In genomic region chr19:7400635-7401034, GRCm38 (mm10) we compare ENCODE assay signal across 13 mouse cellular contexts. TPM values are rescaled to one million over a fixed set of nuclear protein-coding genes. Genes with fewer than 3 reads are reported as not detected.
DNase-seq lines count a peak whose midpoint lies in the region; ATAC-seq lines count a peak whose summit lies in the region.
"Had no signal": no experiment of that assay in that cellular context is flagged by ENCODE, and none has a peak within 500 bp of the region (broad histone marks: within the 10 kb centered on the region; RNA-seq: fewer than 3 reads in every experiment).

No protein-coding gene starts in this region.

- H3K27ac ChIP-seq in heart, embryonic 11.5 days (ENCODE audit: low read depth, low read length), result no peak overlapping the region
- H3K27ac ChIP-seq in embryonic facial prominence, embryonic 11.5 days (replicated peaks; ENCODE audit: low read depth, low read length), result no peak overlapping the region
- no peak overlapping the region for H3K27ac ChIP-seq in heart, embryonic 14.5 days (replicated peaks in 1 of 2; ENCODE audit: control insufficient read depth in 1 of 2, insufficient read depth in 1 of 2, low read depth in 2 of 2, low read length in 2 of 2)
- no peak overlapping the region for H3K27ac ChIP-seq in midbrain, embryonic 16.5 days (ENCODE audit: low read length)
- H3K27ac ChIP-seq: hindbrain, embryonic 15.5 days; left cerebral cortex, adult 2 months had no signal

- H3K27me3 ChIP-seq in heart, embryonic 11.5 days (ENCODE audit: control insufficient read depth, insufficient read depth, low read length), result peaks cover 5% of the 10 kb centered on the region
- no peaks in the 10 kb centered on the region for H3K27me3 ChIP-seq in embryonic facial prominence, embryonic 11.5 days (ENCODE audit: control insufficient read depth, insufficient read depth, low read length)
- no peaks in the 10 kb centered on the region for H3K27me3 ChIP-seq in heart, embryonic 14.5 days (ENCODE audit: control insufficient read depth, insufficient read depth, low read length)
- H3K27me3 ChIP-seq in midbrain, embryonic 16.5 days (ENCODE audit: control insufficient read depth, insufficient read depth, low read depth, low read length), result no peaks in the 10 kb centered on the region
- H3K27me3 ChIP-seq: hindbrain, embryonic 15.5 days had no signal

- intact Hi-C loops in left cerebral cortex, postnatal 36 days (cut with DNase I), result no loop called here

- no peak overlapping the region for H3K9ac ChIP-seq in heart, embryonic 11.5 days (ENCODE audit: low read depth, low read length)
- H3K9ac ChIP-seq in embryonic facial prominence, embryonic 11.5 days (replicated peaks; ENCODE audit: low read length), result no peak overlapping the region
- no peak overlapping the region for H3K9ac ChIP-seq in heart, embryonic 14.5 days (ENCODE audit: low read length)
- H3K9ac ChIP-seq in midbrain, embryonic 16.5 days (ENCODE audit: low read depth, low read length), result no peak overlapping the region
- H3K9ac ChIP-seq: hindbrain, embryonic 15.5 days had no signal

- H3K4me1 ChIP-seq in heart, embryonic 11.5 days (ENCODE audit: control insufficient read depth, insufficient read depth, low read length), result no peaks in the 10 kb centered on the region
- no peaks in the 10 kb centered on the region for H3K4me1 ChIP-seq in embryonic facial prominence, embryonic 11.5 days (ENCODE audit: control insufficient read depth, insufficient read depth, low read length)
- H3K4me1 ChIP-seq in heart, embryonic 14.5 days (ENCODE audit: control insufficient read depth in 2 of 2, insufficient read depth in 2 of 2, low read length in 2 of 2), result peaks cover 7 to 12% of the 10 kb centered on the region in 2 experiments; a peak in 3 of 4 replicates
- H3K4me1 ChIP-seq in midbrain, embryonic 16.5 days (ENCODE audit: control insufficient read depth, insufficient read depth, low read length), result no peaks in the 10 kb centered on the region

- ATAC-seq in heart, embryonic 11.5 days (replicated peaks; ENCODE audit: insufficient number of reproducible peaks, low FRiP score, low TSS enrichment), result no peak
- ATAC-seq in embryonic facial prominence, embryonic 11.5 days (replicated peaks; ENCODE audit: insufficient number of reproducible peaks, low FRiP score, low TSS enrichment, low read depth), result no peak
- ATAC-seq in heart, embryonic 14.5 days (ENCODE audit: insufficient number of reproducible peaks, insufficient read depth, low FRiP score, low read depth), result peak; percentile 7; the same call in 1 of the 2 replicates
- no peak for ATAC-seq in midbrain, embryonic 16.5 days

- no peak overlapping the region for H3K4me2 ChIP-seq in heart, embryonic 11.5 days
- no peak overlapping the region for H3K4me2 ChIP-seq in embryonic facial prominence, embryonic 11.5 days (ENCODE audit: low read depth, low read length)
- peak overlapping the region; percentile 28; the same call in 1 of the 2 replicates for H3K4me2 ChIP-seq in heart, embryonic 14.5 days (ENCODE audit: low read length)
- H3K4me2 ChIP-seq in midbrain, embryonic 16.5 days (ENCODE audit: low read length), result no peak overlapping the region
- H3K4me2 ChIP-seq: hindbrain, embryonic 15.5 days had no signal

- no peaks in the 10 kb centered on the region for H3K36me3 ChIP-seq in heart, embryonic 11.5 days (ENCODE audit: control insufficient read depth, insufficient read depth, low read length)
- no peaks in the 10 kb centered on the region for H3K36me3 ChIP-seq in embryonic facial prominence, embryonic 11.5 days (replicated peaks; ENCODE audit: control insufficient read depth, insufficient read depth, low read depth, low read length)
- H3K36me3 ChIP-seq in heart, embryonic 14.5 days (ENCODE audit: control insufficient read depth, insufficient read depth, low read length), result no peaks in the 10 kb centered on the region
- no peaks in the 10 kb centered on the region for H3K36me3 ChIP-seq in midbrain, embryonic 16.5 days (ENCODE audit: control insufficient read depth, insufficient read depth, low read length)
- H3K36me3 ChIP-seq: hindbrain, embryonic 15.5 days had no signal

- H3K4me3 ChIP-seq in heart, embryonic 11.5 days (ENCODE audit: low read depth, low read length), result no peak overlapping the region
- no peak overlapping the region for H3K4me3 ChIP-seq in embryonic facial prominence, embryonic 11.5 days (ENCODE audit: low read depth, low read length)
- no peak overlapping the region for H3K4me3 ChIP-seq in heart, embryonic 14.5 days (ENCODE audit: control insufficient read depth in 1 of 2, insufficient read depth in 1 of 2, low read depth in 1 of 2, low read length in 2 of 2)
- no peak overlapping the region for H3K4me3 ChIP-seq in midbrain, embryonic 16.5 days (ENCODE audit: low read depth, low read length)
- H3K4me3 ChIP-seq: hindbrain, embryonic 15.5 days; left cerebral cortex, adult 2 months; megakaryocyte, embryonic 14.5 days had no signal

- DNase-seq in heart, adult 18-20 months, result peak; percentile 48 to 76
- DNase-seq in embryonic facial prominence, embryonic 11.5 days (ENCODE audit: low spot score), result peak; percentile 14
- peak; percentile 47 to 66 for DNase-seq in kidney, postnatal 36 days
- no peak for DNase-seq in ovary, postnatal 14 days (ENCODE audit: low spot score)
- DNase-seq in left cerebral cortex, postnatal 36 days (ENCODE audit: low spot score in 2 of 2), result no peak
- DNase-seq: cerebellum, adult 11 months; thymus, postnatal 36 days had no signal

- WGBS in heart, embryonic 11.5 days (ENCODE audit: insufficient replicate concordance), result 59% methylated on average over 11 of the region's 11 CpGs
- WGBS in embryonic facial prominence, embryonic 11.5 days, result 60% methylated on average over 11 of the region's 11 CpGs
- WGBS in heart, embryonic 14.5 days, result 53% methylated on average over 11 of the region's 11 CpGs
- 85% methylated on average over 11 of the region's 11 CpGs for WGBS in midbrain, embryonic 16.5 days

- H3K9me3 ChIP-seq in heart, embryonic 11.5 days (replicated peaks; ENCODE audit: control insufficient read depth, low read length), result 0 out of 2 replicates have a peak, but pooled peaks cover 2% of the 10 kb centered on the region
- H3K9me3 ChIP-seq in embryonic facial prominence, embryonic 11.5 days (replicated peaks; ENCODE audit: control insufficient read depth, low read length), result no peaks in the 10 kb centered on the region
- 0 out of 2 replicates have a peak, but pooled peaks cover 6% of the 10 kb centered on the region for H3K9me3 ChIP-seq in heart, embryonic 14.5 days (ENCODE audit: control insufficient read depth, low read length)
- H3K9me3 ChIP-seq in midbrain, embryonic 16.5 days (replicated peaks; ENCODE audit: control insufficient read depth, low read length, poor library complexity, severe bottlenecking), result 0 out of 2 replicates have a peak, but pooled peaks cover 3% of the 10 kb centered on the region
- H3K9me3 ChIP-seq: hindbrain, embryonic 15.5 days had no signal

RNA-seq across cellular contexts. Expression of gene 2700081O15Rik, which starts 16.8 kb away (rescaled TPM):
- total RNA-seq in heart, adult 18-20 months (2021), result 10 to 100 TPM; 11.5 to 11.8 TPM
- polyA plus RNA-seq in heart, embryonic 11.5 days (2014; fragmentation: Nextera tagmentation; extraction: Ambion mirVana), result 4.6 and 4.7 TPM in 2 replicates
- polyA plus RNA-seq in embryonic facial prominence, embryonic 11.5 days (2014; fragmentation: Nextera tagmentation; extraction: Ambion mirVana), result 10.4 and 11.4 TPM in 2 replicates
- 4.4 and 5.8 TPM in 2 replicates for polyA plus RNA-seq in heart, embryonic 14.5 days (2014; fragmentation: Nextera tagmentation; extraction: Ambion mirVana)
- 10 to 100 TPM; 34.7 to 37.3 TPM for total RNA-seq in left cerebral cortex, postnatal 36 days (2021)
- polyA plus RNA-seq in midbrain, embryonic 16.5 days (2015; fragmentation: Nextera tagmentation; extraction: Ambion mirVana), result 11.0 and 12.0 TPM in 2 replicates

RNA-seq across cellular contexts. Expression of gene Spindoc, which starts 17.8 kb away (rescaled TPM):
- 10 to 100 TPM; 12.9 to 14.9 TPM for total RNA-seq in heart, adult 18-20 months (2021)
- 11.9 and 26.6 TPM in 2 replicates for polyA plus RNA-seq in heart, embryonic 11.5 days (2014; fragmentation: Nextera tagmentation; extraction: Ambion mirVana)
- polyA plus RNA-seq in embryonic facial prominence, embryonic 11.5 days (2014; fragmentation: Nextera tagmentation; extraction: Ambion mirVana), result 22.4 and 24.8 TPM in 2 replicates
- 11.1 and 14.8 TPM in 2 replicates for polyA plus RNA-seq in heart, embryonic 14.5 days (2014; fragmentation: Nextera tagmentation; extraction: Ambion mirVana)
- 10 to 100 TPM; 31.9 to 37.4 TPM for total RNA-seq in left cerebral cortex, postnatal 36 days (2021)
- polyA plus RNA-seq in midbrain, embryonic 16.5 days (2015; fragmentation: Nextera tagmentation; extraction: Ambion mirVana), result 30.7 and 32.3 TPM in 2 replicates

RNA-seq across cellular contexts. Expression of gene Mark2, which starts 59.0 kb away (rescaled TPM):
- 10 to 100 TPM; 43.3 to 49.9 TPM for total RNA-seq in heart, adult 18-20 months (2021)
- 34.5 and 35.0 TPM in 2 replicates for polyA plus RNA-seq in heart, embryonic 11.5 days (2014; fragmentation: Nextera tagmentation; extraction: Ambion mirVana)
- polyA plus RNA-seq in embryonic facial prominence, embryonic 11.5 days (2014; fragmentation: Nextera tagmentation; extraction: Ambion mirVana), result 32.4 and 39.4 TPM in 2 replicates
- 35.4 and 40.2 TPM in 2 replicates for polyA plus RNA-seq in heart, embryonic 14.5 days (2014; fragmentation: Nextera tagmentation; extraction: Ambion mirVana)
- 100 to 1,000 TPM; 134 to 160 TPM for total RNA-seq in left cerebral cortex, postnatal 36 days (2021)
- 42.2 and 43.8 TPM in 2 replicates for polyA plus RNA-seq in midbrain, embryonic 16.5 days (2015; fragmentation: Nextera tagmentation; extraction: Ambion mirVana)

Comparison
In these comparisons a context has a peak if more than half of its experiments do, and no peak if none do; other contexts are left out.
1. DNase-seq: peak in heart, adult 18-20 months (2 of 2), embryonic facial prominence, embryonic 11.5 days (single experiment) and kidney, postnatal 36 days (2 of 2); none in ovary, postnatal 14 days (single experiment) and left cerebral cortex, postnatal 36 days (0 of 2).